Mouse (Mus musculus) megakaryocyte, embryonic 14.5 days (primary cell): ENCODE results near the gene Plcd1.

Source experiments
- FLI1 ChIP-seq: IDR thresholded peaks from 2 replicates; pipeline ENCODE4 v1.6.1; 2012; ENCODE audit warnings: low read length, inconsistent platforms, mixed read lengths
- GATA1 ChIP-seq: IDR thresholded peaks from 3 replicates; pipeline ENCODE4 v1.6.1; 2012; ENCODE audit warnings: mixed read lengths, low read length, inconsistent platforms, borderline replicate concordance

- TF ChIP-seq GATA1, result no peak
- TF ChIP-seq FLI1, result no peak
Observed at GRCm38 (mm10) chr9:119067601-119068000, 25.7 kb downstream of the Plcd1 start.
